Mouse (Mus musculus) heart, embryonic 15.5 days (tissue): ENCODE measurements around the gene Olfr202. TPM values are rescaled to one million over a fixed set of nuclear protein-coding genes. Genes with fewer than 3 reads are reported as not detected.

Experiments used
- polyA plus RNA-seq: library from polyadenylated mRNA; unstranded; fragments of >200 nt; fragmentation: Nextera tagmentation; extraction: Ambion mirVana; gene quantifications from 2 replicates; pipeline ENCODE4 v1.2.1, GENCODE M21; 2015

Olfr202 gene
- polyA plus RNA-seq, 1 experiment from 2014 or later = not detected

Other genes with a start within 250 kb of the Olfr202 start
- not detected in 2 replicates for gene Olfr187, start 247.0 kb downstream of the Olfr202 start, polyA plus RNA-seq
- not detected in 2 replicates for gene Olfr190, start 208.8 kb downstream of the Olfr202 start, polyA plus RNA-seq
- not detected in 2 replicates for gene Olfr191, start 197.0 kb downstream of the Olfr202 start, polyA plus RNA-seq
- not detected in 2 replicates for gene Olfr193, start 174.9 kb downstream of the Olfr202 start, polyA plus RNA-seq
- not detected in 2 replicates for gene Olfr194, start 165.7 kb downstream of the Olfr202 start, polyA plus RNA-seq
- not detected in 2 replicates for gene Olfr195, start 139.7 kb downstream of the Olfr202 start, polyA plus RNA-seq
- gene Olfr196, start 116.3 kb downstream of the Olfr202 start, polyA plus RNA-seq = not detected in 2 replicates
- gene Olfr198, start 83.3 kb downstream of the Olfr202 start, polyA plus RNA-seq = not detected in 2 replicates
- not detected in 2 replicates for gene Olfr199, start 67.0 kb downstream of the Olfr202 start, polyA plus RNA-seq
- not detected in 2 replicates for gene Olfr201, start 14.2 kb downstream of the Olfr202 start, polyA plus RNA-seq
- gene Olfr203, start 12.1 kb upstream of the Olfr202 start, polyA plus RNA-seq = not detected in 2 replicates
- gene Olfr204, start 31.5 kb upstream of the Olfr202 start, polyA plus RNA-seq = not detected in 2 replicates
- gene Olfr205, start 44.3 kb upstream of the Olfr202 start, polyA plus RNA-seq = not detected in 2 replicates
- not detected in 2 replicates for gene Olfr206, start 62.5 kb upstream of the Olfr202 start, polyA plus RNA-seq
- not detected in 2 replicates for gene Olfr209, start 77.2 kb upstream of the Olfr202 start, polyA plus RNA-seq
- gene Gabrr3, start 120.5 kb upstream of the Olfr202 start, polyA plus RNA-seq = not detected in 2 replicates
- 22.8 and 25.0 TPM in 2 replicates for gene Riox2, start 185.0 kb upstream of the Olfr202 start, polyA plus RNA-seq